Mouse (Mus musculus) CD8-positive naive resting alpha-beta T cell, adult 2 months (primary cell): ENCODE measurements around the gene Tmem86a.

ENCODE experiments used
- DNase-seq, 2 experiments: peaks; one replicate each; pipeline ENCODE4 v3.0.0; 2022; ENCODE audit warnings: low read depth in 2 of 2, low spot score in 2 of 2

Gene Tmem86a

DNA sequence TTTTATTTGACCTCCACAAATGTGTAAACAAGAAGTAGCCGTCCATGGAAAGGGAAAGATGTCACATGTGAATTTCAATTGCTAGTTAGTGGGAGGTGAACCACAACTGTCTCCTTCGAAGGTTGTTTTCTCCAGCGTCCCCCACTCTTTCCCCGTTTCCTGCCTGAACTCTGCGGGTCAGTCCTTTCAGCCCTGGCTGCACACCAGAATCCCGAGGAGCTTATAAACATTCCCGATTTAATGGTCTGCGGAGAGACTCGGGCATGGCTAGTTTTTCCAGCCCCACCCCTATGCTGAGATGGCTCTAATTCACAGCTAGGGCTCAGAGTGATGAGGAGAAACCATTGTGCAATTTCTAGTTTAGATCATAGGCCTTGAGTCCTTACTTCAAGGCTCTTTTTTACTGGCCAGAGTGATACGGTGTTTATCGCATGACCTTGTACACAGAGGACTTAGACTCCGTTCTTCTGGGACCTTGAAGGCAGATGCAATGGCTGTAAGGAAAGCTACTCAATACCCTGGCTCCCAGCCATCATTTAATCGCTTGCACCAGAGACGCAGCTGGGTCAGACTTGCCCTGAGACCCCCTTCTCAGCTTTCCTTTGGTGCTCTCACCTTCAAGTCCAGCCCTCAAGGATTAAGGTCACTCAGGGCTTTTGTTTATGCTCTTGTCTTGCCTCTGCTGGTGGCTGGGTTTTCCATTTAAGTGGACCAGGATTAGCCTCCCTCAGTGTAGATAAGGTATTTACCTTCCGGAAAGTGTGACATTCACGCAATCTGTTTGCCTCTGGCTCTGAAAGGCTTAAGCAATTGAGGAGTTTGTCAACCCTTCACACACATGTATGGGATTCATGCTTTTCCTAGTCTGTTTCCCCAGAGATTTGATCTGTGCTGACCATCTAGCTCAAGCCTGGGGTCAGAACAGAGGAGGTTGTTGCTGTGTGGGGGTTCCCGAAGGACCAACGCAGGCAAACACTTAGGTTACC, 23.4 kb downstream of the Tmem86a start:
- no peak for DNase-seq

DNA sequence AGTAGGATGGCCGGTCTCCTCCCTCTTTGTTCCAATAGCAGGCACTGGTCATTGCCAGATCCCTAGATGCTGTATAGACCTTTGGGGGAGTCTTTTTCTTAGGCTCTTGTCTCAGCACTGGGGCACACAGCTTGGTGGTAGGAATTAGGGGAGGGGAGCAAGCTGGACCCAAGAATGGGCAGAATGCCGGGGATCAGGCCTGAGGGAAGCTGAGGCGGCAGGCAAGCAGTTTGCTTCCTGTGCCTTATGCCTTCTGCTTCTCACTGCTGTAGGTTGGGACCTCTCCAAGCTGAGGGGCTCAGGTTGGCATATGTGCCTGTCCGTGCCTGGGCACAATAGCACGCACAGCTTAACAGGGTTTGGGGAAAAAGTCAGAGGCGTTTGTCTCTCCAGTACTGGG, 25.8 kb downstream of the Tmem86a start:
- DNase-seq, result no peak

DNA sequence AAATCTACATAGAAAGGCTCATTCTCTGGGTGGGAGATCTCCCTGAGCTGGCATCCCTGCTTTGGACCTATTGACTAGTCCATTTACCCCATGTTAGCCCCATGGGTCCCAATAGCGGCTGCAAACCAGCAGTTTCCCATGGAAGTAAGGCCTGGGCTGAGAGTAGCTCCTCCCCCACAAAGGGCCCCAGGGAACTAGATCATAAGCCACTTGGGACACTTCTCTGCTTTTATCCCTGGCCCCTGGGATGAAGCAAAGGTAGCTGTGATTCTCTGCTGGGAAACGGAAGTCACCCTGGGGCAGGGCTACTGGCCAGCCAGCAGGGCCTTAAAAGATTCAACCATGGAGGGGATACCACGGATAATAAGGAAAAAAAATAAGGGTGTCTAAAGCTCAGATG, 26.3 kb downstream of the Tmem86a start:
- no peak for DNase-seq

DNA sequence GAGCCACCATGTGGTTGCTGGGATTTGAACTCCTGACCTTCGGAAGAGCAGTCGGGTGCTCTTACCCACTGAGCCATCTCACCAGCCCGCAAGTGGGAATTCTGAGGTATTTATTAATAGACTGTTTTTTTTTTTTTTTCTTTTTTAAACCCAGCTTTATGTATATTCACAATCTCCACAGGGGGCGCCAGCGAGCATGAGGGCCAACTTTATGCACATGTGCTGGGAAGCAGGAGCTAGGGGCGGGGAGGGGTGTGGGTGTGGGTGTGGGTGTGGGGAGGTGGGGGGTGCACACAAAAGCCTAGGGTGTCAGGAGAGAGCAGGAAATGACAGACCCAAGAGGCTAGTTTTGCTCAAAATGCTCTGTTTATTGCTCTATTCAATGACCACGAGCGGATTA, 27.1 kb downstream of the Tmem86a start:
- peak in 1 of 2 experiments; percentile 28 for DNase-seq

DNA sequence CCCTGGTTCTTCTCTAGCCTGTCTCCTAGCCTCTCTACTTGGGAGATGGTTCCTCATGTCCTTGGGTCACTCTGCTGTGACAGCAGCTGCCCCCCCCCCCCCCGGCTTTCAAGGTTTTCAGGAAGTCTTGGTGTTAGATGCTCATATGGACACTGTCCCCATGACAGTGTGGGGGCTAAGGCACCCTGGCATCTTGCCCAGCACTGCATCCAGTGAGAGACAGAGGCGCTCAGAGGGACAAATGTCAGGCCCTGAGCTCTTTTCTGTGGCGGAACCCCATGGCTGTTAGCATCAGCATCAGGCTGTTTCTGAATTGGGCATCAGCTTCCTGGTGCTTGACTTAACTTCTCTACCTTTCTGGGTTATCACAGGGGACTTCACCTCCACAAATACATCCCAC, 30.5 kb downstream of the Tmem86a start:
- DNase-seq, result no peak

DNA sequence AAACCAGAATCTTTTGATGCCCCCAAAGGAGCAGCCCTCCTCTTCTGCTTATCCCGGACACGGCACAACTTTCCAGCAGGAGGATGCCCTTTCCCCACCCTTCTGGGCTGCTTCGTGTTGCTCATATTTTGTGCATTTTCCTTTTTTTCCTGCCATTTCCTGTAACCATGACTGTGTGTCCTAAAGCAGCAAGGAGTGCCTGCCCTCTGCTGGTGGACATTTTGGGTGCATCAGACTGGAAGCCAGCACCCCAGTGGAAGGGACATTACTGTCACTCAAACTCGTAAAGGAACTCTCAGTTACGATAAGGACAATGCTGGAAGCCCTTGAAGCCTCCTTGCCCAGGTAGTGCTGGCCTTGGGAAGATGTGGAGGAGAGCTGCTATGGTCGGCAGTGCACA, 30.9 kb downstream of the Tmem86a start:
- DNase-seq, result peak; percentile 13 to 29

DNA sequence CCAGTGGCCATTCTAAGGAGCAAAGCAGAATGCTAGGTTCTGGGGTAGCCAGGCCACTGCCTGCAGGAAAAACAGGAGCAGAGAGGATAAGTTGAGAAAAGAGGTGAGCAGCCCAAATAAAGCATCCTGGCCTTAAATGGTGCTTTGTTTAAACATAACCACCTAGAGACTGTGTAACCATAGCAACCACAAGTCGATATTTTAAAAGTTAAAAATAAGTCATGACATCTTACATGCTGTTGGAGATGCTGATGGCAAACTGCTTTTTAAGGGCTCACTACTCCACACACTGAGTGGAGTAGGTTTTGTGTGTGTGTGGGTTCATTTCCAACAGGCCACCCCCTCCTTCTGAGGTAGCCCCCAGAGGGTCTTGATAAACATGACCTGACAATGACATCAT, 34.7 kb downstream of the Tmem86a start:
- no peak for DNase-seq

DNA sequence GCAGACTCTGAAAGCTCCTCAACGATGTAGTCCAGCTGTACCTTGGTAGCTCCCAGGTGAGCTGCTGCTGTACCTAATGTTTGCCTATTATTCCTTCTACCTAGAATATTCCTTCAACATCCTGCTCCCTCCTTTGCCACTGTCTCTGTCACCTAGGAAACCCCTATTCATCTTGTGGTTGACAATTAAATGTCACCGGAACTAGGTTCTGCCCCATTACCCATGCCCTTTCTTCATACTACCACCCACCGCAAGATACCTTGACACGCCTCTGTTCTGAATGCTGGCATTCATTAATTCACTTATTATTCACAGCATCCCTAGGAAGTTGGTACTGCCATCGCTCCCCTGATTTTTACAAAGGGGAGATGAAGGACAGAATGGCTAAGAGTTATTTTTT, 43.5 kb downstream of the Tmem86a start:
- DNase-seq, result no peak

DNA sequence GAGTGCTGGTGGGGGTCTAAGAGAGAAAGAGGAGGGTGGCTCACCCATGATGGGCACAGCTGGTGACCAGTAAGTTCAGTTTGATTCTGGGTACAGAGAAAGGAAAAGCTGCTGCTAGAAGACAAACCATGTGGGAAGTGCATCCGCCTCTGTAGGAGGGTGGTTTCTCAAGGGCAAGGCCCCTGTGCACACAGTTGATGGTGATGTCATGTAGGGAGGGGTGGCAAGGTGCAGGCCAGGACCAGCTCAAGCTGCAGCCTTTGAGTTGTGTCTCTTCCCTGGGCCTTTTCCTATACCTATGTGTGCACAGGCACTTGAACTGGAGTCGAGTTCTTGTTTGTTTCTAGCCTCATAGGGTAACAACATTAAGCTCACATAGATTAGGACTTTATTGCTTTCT, 44.6 kb downstream of the Tmem86a start:
- DNase-seq, result no peak

DNA sequence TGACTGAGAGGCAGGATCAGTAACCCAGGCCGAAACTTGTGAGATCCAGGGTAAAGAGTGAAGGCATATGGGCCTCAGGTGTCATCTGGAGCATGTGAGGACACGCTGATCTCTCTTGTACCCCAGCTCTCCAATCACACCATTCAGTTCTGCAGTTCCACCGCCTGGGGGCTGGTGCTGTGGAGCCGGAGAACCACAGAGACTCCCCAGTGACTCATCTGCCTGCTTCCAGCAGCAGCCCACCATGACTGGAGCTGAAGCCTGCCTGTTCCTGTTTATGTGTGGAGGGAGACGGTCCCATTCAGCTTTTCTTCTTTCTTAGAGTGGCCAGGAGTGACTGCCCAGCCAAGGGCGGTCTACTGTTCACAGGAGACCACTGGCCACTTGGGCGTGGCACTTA, 47.6 kb downstream of the Tmem86a start:
- DNase-seq, result no peak

DNA sequence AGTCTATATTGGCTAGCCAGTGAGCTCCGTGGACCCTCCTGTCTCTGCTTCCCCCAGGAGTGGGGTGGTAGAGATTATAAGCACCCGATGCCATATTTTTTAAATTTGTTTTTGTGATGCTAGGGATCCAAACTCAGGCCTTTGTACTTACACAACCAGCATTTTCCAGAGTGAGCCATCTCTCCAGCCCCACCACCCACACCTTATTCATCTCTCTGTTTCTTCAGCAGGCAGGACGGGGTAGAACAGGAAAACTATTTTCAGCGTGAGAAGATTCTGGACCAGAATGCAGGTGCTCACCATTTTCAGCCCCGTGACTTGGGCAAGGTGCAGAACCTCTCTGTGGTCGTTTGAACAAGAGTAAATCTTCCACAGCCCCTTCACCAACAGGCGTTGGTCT, 48.9 kb downstream of the Tmem86a start:
- DNase-seq, result no peak

DNA sequence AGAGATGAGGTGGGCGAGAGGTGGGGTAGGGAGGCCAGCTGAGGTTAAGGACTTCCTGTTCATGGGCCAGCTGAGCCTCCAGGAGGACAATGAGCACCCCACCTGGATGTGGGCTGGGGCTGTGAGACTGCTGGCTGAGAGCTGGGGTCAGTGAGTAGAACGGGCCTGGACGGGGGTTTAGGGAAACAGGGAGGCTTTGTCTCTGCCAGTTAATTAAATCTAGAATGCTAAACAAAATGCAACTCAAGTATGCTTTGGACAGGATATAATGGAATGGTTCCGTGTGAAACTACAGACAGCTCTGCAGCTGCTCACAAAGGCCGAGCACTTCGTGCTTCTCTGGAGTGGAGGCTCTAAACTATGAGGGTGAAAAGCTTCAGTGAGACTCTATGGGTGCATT, 50.2 kb downstream of the Tmem86a start:
- DNase-seq, result no peak

DNA sequence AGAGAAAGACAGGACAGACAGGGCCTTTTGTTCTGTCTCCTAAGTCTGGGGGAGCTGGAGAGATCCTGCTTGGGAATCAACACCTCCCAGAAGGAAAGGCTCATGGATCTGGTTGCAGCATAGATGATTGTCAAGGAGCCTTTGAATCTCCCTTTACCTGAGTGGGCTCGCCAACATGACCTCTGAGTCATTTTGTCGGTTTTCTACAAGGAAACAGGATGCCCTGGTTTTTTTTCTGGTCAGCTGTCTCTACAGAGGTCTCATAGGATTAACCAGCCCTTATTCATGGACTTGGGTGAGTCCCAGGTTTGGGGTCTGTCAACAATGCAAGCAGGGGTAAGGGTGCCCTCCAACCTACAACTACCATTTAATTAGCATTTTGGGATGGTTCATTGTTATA, 52.6 kb downstream of the Tmem86a start:
- DNase-seq, result no peak

DNA sequence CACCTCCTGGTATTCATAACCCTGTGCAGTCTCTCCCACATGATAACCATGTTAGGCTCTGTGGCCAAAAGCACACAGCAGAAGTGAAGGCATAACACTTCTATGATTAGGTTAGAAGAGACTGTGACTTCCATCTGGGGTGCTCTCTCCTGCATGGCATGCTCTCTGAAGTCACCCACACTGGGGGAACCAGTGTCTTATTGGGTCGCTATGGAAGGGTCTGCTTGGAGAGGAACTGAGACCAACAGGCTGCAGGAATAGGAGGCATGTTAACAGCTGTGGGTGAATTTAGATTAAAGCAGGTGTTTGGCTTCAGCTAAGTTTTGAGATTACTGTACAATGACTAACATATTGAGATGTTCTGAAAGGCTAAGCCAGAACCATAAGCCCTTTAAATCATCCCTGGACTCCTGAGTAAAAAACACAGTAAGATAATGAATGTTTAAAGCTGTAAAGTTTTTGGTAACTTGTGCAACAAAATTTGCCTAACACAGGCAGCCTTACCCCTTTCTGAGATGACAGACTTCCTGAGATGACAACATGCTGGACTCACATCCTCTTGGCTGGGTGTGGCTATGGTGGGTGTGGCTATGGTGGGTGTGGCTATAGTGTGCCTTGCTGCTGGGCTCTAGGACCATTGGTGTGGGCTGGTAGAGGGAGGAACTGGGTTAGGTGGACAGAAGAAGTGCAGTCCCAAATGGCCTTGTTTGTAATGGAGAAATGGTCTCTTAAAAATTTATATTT, 53.4 kb downstream of the Tmem86a start:
- DNase-seq, result no peak
